In genomic region chr13:29638303-29638702, GRCm38 (mm10) we compare ENCODE assay signal across 16 mouse cellular contexts.
DNase-seq lines count a peak whose midpoint lies in the region; ATAC-seq and TF ChIP-seq lines count a peak whose summit lies in the region.
"Had no signal": no experiment of that assay in that cellular context is flagged by ENCODE, and none has a peak within 500 bp of the region (broad histone marks: within the 10 kb centered on the region; RNA-seq: fewer than 3 reads in every experiment).

No protein-coding gene starts in this region.

- no peak overlapping the region for H3K4me3 ChIP-seq in heart, embryonic 13.5 days
- H3K4me3 ChIP-seq in lung, embryonic 14.5 days (ENCODE audit: low read depth, low read length): no peak overlapping the region
- H3K4me3 ChIP-seq in small intestine, adult 2 months (ENCODE audit: low read depth, low read length): no peak overlapping the region
- no peak overlapping the region for H3K4me3 ChIP-seq in forebrain, embryonic 13.5 days
- no peak overlapping the region for H3K4me3 ChIP-seq in kidney, embryonic 14.5 days (ENCODE audit: low read length)
- H3K4me3 ChIP-seq: embryonic facial prominence, embryonic 10.5 days; erythroblast, embryonic 14.5 days; forebrain, embryonic 15.5 days; limb, embryonic 13.5 days; midbrain, embryonic 15.5 days; stomach, embryonic 15.5 days had no signal

- peaks cover 40% of the 10 kb centered on the region for H3K4me1 ChIP-seq in heart, embryonic 13.5 days
- 0 out of 2 replicates have a peak, but pooled peaks cover 6% of the 10 kb centered on the region for H3K4me1 ChIP-seq in lung, embryonic 14.5 days (ENCODE audit: insufficient read depth)
- H3K4me1 ChIP-seq in small intestine, adult 2 months (ENCODE audit: control insufficient read depth, insufficient read depth, insufficient read length, low read length): no peaks in the 10 kb centered on the region; the same call in 1 of the 2 replicates
- no peaks in the 10 kb centered on the region for H3K4me1 ChIP-seq in forebrain, embryonic 13.5 days
- peaks cover 8% of the 10 kb centered on the region for H3K4me1 ChIP-seq in kidney, embryonic 14.5 days (ENCODE audit: control insufficient read depth, insufficient read depth, low read length)
- H3K4me1 ChIP-seq: forebrain, embryonic 15.5 days; midbrain, embryonic 15.5 days; stomach, embryonic 15.5 days had no signal

- TF ChIP-seq CTCF in lung, embryonic 14.5 days (IDR thresholded peaks at IDR 0.05; ENCODE audit: low read depth): no peak
- TF ChIP-seq CTCF in small intestine, adult 2 months (IDR thresholded peaks at IDR 0.05; ENCODE audit: extremely low read depth, insufficient read length, insufficient replicate concordance, low read depth, low read length): no peak

- H3K27me3 ChIP-seq in heart, embryonic 13.5 days (replicated peaks): no peaks in the 10 kb centered on the region
- H3K27me3 ChIP-seq in lung, embryonic 14.5 days (ENCODE audit: insufficient read depth, low read length): no peaks in the 10 kb centered on the region
- H3K27me3 ChIP-seq in small intestine, adult 2 months (ENCODE audit: control insufficient read depth, insufficient read depth, low read length): no peaks in the 10 kb centered on the region
- H3K27me3 ChIP-seq in forebrain, embryonic 13.5 days: no peaks in the 10 kb centered on the region
- H3K27me3 ChIP-seq in kidney, embryonic 14.5 days (ENCODE audit: control insufficient read depth, insufficient read depth, low read length): no peaks in the 10 kb centered on the region
- H3K27me3 ChIP-seq: forebrain, embryonic 15.5 days; limb, embryonic 13.5 days; midbrain, embryonic 15.5 days; stomach, embryonic 15.5 days had no signal

- TF ChIP-seq POLR2A in small intestine, adult 2 months (IDR thresholded peaks at IDR 0.05; ENCODE audit: low read depth, low read length): no peak

- H3K9ac ChIP-seq in heart, embryonic 13.5 days: peak overlapping the region; percentile 48; the same call in 1 of the 2 replicates
- H3K9ac ChIP-seq in lung, embryonic 14.5 days: no peak overlapping the region
- no peak overlapping the region for H3K9ac ChIP-seq in forebrain, embryonic 13.5 days
- no peak overlapping the region for H3K9ac ChIP-seq in kidney, embryonic 14.5 days (ENCODE audit: low read depth, low read length)
- H3K9ac ChIP-seq: forebrain, embryonic 15.5 days; limb, embryonic 13.5 days; midbrain, embryonic 15.5 days; stomach, embryonic 15.5 days had no signal

- H3K36me3 ChIP-seq in heart, embryonic 13.5 days: no peaks in the 10 kb centered on the region
- H3K36me3 ChIP-seq in lung, embryonic 14.5 days (ENCODE audit: insufficient read depth): no peaks in the 10 kb centered on the region
- no peaks in the 10 kb centered on the region for H3K36me3 ChIP-seq in small intestine, adult 2 months (ENCODE audit: control insufficient read depth, insufficient read depth, low read length)
- no peaks in the 10 kb centered on the region for H3K36me3 ChIP-seq in forebrain, embryonic 13.5 days (ENCODE audit: poor library complexity, severe bottlenecking)
- H3K36me3 ChIP-seq in kidney, embryonic 14.5 days (ENCODE audit: control insufficient read depth, insufficient read depth, low read length): no peaks in the 10 kb centered on the region
- H3K36me3 ChIP-seq: embryonic facial prominence, embryonic 10.5 days; forebrain, embryonic 15.5 days; limb, embryonic 13.5 days; midbrain, embryonic 15.5 days; stomach, embryonic 15.5 days had no signal

- DNase-seq in heart, postnatal 4 days: no peak
- DNase-seq in lung, embryonic 14.5 days: no peak
- DNase-seq in lung, postnatal 4 days: no peak
- DNase-seq in ZHBTc4 (ENCODE audit: low read depth, low spot score): peak; percentile 64
- DNase-seq: cerebellum, adult 11-12 months had no signal

- ATAC-seq in heart, embryonic 13.5 days (ENCODE audit: extremely low read depth, insufficient number of reproducible peaks, low FRiP score, low TSS enrichment): no peak
- ATAC-seq in lung, embryonic 14.5 days (ENCODE audit: insufficient read depth): no peak
- ATAC-seq in forebrain, embryonic 13.5 days: no peak
- no peak for ATAC-seq in kidney, embryonic 14.5 days (ENCODE audit: low FRiP score, low TSS enrichment)
- ATAC-seq: forebrain, embryonic 15.5 days; hindbrain, embryonic 16.5 days; midbrain, embryonic 15.5 days had no signal

- no peak overlapping the region for H3K4me2 ChIP-seq in heart, embryonic 13.5 days
- H3K4me2 ChIP-seq in lung, embryonic 14.5 days: no peak overlapping the region
- H3K4me2 ChIP-seq in forebrain, embryonic 13.5 days: no peak overlapping the region
- no peak overlapping the region for H3K4me2 ChIP-seq in kidney, embryonic 14.5 days (replicated peaks; ENCODE audit: low read depth, low read length)
- H3K4me2 ChIP-seq: forebrain, embryonic 15.5 days; limb, embryonic 13.5 days; midbrain, embryonic 15.5 days; stomach, embryonic 15.5 days had no signal

- H3K9me3 ChIP-seq in heart, embryonic 13.5 days: no peaks in the 10 kb centered on the region
- H3K9me3 ChIP-seq in lung, embryonic 14.5 days (ENCODE audit: low read depth, low read length): no peaks in the 10 kb centered on the region
- no peaks in the 10 kb centered on the region for H3K9me3 ChIP-seq in forebrain, embryonic 13.5 days (replicated peaks)
- no peaks in the 10 kb centered on the region for H3K9me3 ChIP-seq in kidney, embryonic 14.5 days (ENCODE audit: control insufficient read depth, low read length)
- H3K9me3 ChIP-seq: embryonic facial prominence, embryonic 10.5 days; forebrain, embryonic 15.5 days; limb, embryonic 13.5 days; midbrain, embryonic 15.5 days; stomach, embryonic 15.5 days had no signal

- H3K27ac ChIP-seq in heart, embryonic 13.5 days (replicated peaks): peak overlapping the region; percentile 90
- 0 out of 2 replicates have a peak overlapping the region, but pooled peaks have one; percentile 18 for H3K27ac ChIP-seq in lung, embryonic 14.5 days (ENCODE audit: low read depth)
- peak overlapping the region; percentile 67; the same call in 1 of the 2 replicates for H3K27ac ChIP-seq in small intestine, adult 2 months (ENCODE audit: insufficient read depth, low read depth, low read length)
- H3K27ac ChIP-seq in forebrain, embryonic 13.5 days: no peak overlapping the region
- H3K27ac ChIP-seq in kidney, embryonic 14.5 days (ENCODE audit: low read depth, low read length): no peak overlapping the region
- H3K27ac ChIP-seq: embryonic facial prominence, embryonic 10.5 days; forebrain, embryonic 15.5 days; limb, embryonic 13.5 days; midbrain, embryonic 15.5 days; stomach, embryonic 15.5 days had no signal

- 69% methylated on average over 4 of the region's 4 CpGs for WGBS in heart, embryonic 13.5 days
- 61% methylated on average over 4 of the region's 4 CpGs for WGBS in lung, embryonic 14.5 days
- 86% methylated on average over 4 of the region's 4 CpGs for whole genome bisulfite sequencing in small intestine, adult 2 months
- 95% methylated on average over 4 of the region's 4 CpGs for WGBS in forebrain, embryonic 13.5 days
- 58% methylated on average over 4 of the region's 4 CpGs for WGBS in kidney, embryonic 14.5 days

Comparison
In these comparisons a context has a peak if more than half of its experiments do, and no peak if none do; other contexts are left out.
1. H3K27ac ChIP-seq: peak in heart, embryonic 13.5 days (single experiment), lung, embryonic 14.5 days (single experiment) and small intestine, adult 2 months (single experiment); none in forebrain, embryonic 13.5 days (single experiment) and kidney, embryonic 14.5 days (single experiment).